Mouse (Mus musculus) myocyte (in vitro differentiated cells): ENCODE measurements around the gene Cask.

Experiments
- CEBPB ChIP-seq: IDR thresholded peaks from 2 replicates; pipeline ENCODE4 v1.6.1; 2011; ENCODE audit warnings: mild to moderate bottlenecking, moderate library complexity; ENCODE audit not compliant: poor library complexity, insufficient read depth, severe bottlenecking
- E2F4 ChIP-seq: IDR thresholded peaks from one replicate; pipeline ENCODE4 v1.6.1; 2011; ENCODE audit warnings: mild to moderate bottlenecking, control low read depth, moderate library complexity; ENCODE audit not compliant: insufficient read depth
- POLR2A ChIP-seq: IDR thresholded peaks from one replicate; pipeline ENCODE4 v1.6.1; 2011; ENCODE audit warnings: low read depth, mild to moderate bottlenecking, control low read depth, moderate library complexity; ENCODE audit not compliant: insufficient read length
- POLR2AphosphoS2 ChIP-seq: IDR thresholded peaks from one replicate; pipeline ENCODE4 v1.6.1; 2011; ENCODE audit warnings: low read depth, control low read depth; ENCODE audit not compliant: insufficient read length
- TCF12 ChIP-seq: IDR thresholded peaks from one replicate; pipeline ENCODE4 v1.6.1; 2011; ENCODE audit warnings: mild to moderate bottlenecking, control low read depth; ENCODE audit not compliant: poor library complexity, insufficient read depth, severe bottlenecking
- USF1 ChIP-seq: IDR thresholded peaks from one replicate; pipeline ENCODE4 v1.6.1; 2011; ENCODE audit warnings: low read depth, mild to moderate bottlenecking, control low read depth, moderate library complexity

DNA sequence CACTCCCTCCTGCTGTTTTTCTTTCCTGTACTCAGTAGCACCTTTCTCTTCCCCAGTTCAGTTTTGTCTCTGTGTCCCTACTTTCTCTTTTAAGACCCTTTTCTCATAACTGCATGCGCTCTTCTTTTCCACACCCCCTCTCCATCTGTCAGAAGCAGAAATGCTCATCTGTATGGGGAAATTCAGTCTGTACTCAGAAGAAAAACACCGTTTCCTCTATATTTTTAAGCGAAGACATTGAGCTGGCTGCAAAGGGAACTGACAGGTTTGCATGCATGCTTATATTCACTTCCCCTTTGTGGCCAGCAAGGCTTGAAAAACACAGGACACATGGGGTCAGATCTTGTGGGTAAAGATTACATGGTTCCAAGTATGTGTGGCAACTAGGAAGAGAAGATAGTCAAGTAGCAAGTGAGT is 196.2 kb downstream of the Cask start:
- TF ChIP-seq E2F4 (no peak), TCF12 (no peak), POLR2A (no peak), CEBPB (no peak), POLR2AphosphoS2 (no peak), USF1 (no peak)
